Mouse (Mus musculus): ENCODE measurements around the gene Ccnj. TPM values are rescaled to one million over a fixed set of nuclear protein-coding genes. Genes with fewer than 3 reads are reported as not detected.
A peak's percentile ranks its signal among the peaks of the same experiment; 100 is the strongest.

Ccnj gene
- polyA plus RNA-seq, 1 experiment from 2014 or later, result 6.3 TPM

GRCm38 (mm10) chr19:40818764-40819163 is 12.3 kb upstream of the Ccnj start:
- CTCF ChIA-PET, result no interaction called here
- TF ChIP-seq CTCF (IDR thresholded peaks at IDR 0.05), result no peak
- ATAC-seq (no peak), DNase-seq (ENCODE audit: low read depth, low spot score) (no peak)
- peaks cover 27% of the 10 kb centered on the region for H3K27me3 ChIP-seq
- POLR2A ChIA-PET, result no interaction called here
- in situ Hi-C loops (cut with MboI; ENCODE audit: low pct_unique_long_range_greater_than_20kb), result no loop called here

- DNase-seq (ENCODE audit: low read depth, low spot score) (no peak), ATAC-seq (no peak)
- in situ Hi-C loops (cut with MboI; ENCODE audit: low pct_unique_long_range_greater_than_20kb), result no loop called here
- peaks cover 36% of the 10 kb centered on the region for H3K27me3 ChIP-seq
- ChIA-PET CTCF (interaction anchor here (0.8 to 1.4 kb wide), 2 partner anchors 9 to 11 kb away, joined by 3 to 4 read pairs; partner anchors contain the start of gene Ccnj), POLR2A (no interaction called here)
- TF ChIP-seq CTCF (IDR thresholded peaks at IDR 0.05), result no peak
These were observed 9.7 kb upstream of the Ccnj start for GRCm38 (mm10) chr19:40821306-40821825.

- DNase-seq (ENCODE audit: low read depth, low spot score) (no peak), ATAC-seq (no peak)
- in situ Hi-C loops (cut with MboI; ENCODE audit: low pct_unique_long_range_greater_than_20kb), result no loop called here
- no peak for TF ChIP-seq CTCF (IDR thresholded peaks at IDR 0.05)
- CTCF ChIA-PET, result no interaction called here
- H3K27me3 ChIP-seq, result peaks cover 43% of the 10 kb centered on the region
- POLR2A ChIA-PET, result no interaction called here
These were observed 5.4 kb upstream of the Ccnj start for GRCm38 (mm10) chr19:40825636-40826035.

DNA sequence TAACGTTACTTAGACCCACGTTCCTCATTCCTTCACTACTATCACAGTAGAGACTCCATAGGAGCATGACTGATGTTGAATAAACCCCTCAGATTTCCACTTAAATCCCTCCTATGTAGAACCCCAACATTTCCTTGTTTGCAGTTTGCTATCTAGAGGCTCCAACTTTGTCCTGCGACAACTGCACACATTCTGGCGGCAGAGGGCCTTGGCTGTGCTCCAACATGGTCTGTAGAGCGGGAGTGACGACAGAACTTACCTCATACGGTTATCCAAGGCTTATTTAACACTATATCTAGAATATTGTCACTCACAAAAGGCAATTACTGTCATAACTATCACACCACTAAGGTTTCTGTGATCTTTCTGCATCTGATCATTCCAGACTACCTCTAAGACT is 4.3 kb upstream of the Ccnj start:
- ChIA-PET CTCF (no interaction called here), POLR2A (no interaction called here)
- TF ChIP-seq CTCF (IDR thresholded peaks at IDR 0.05), result no peak
- ATAC-seq (no peak), DNase-seq (ENCODE audit: low read depth, low spot score) (no peak)
- peaks cover 41% of the 10 kb centered on the region for H3K27me3 ChIP-seq
- in situ Hi-C loops (cut with MboI; ENCODE audit: low pct_unique_long_range_greater_than_20kb), result no loop called here

GRCm38 (mm10) chr19:40830198-40830597 is 881 bp upstream of the Ccnj start:
- no peak for ATAC-seq
- no peak for TF ChIP-seq CTCF (IDR thresholded peaks at IDR 0.05)
- ChIA-PET CTCF (interaction anchor here (0.9 kb wide), 1 partner anchor 9 kb away, joined by 3 read pairs; no protein-coding TSS in a partner anchor), POLR2A (no interaction called here)
- peaks cover 25% of the 10 kb centered on the region for H3K27me3 ChIP-seq
- DNase-seq (ENCODE audit: low read depth, low spot score), result no peak
- in situ Hi-C loops (cut with MboI; ENCODE audit: low pct_unique_long_range_greater_than_20kb), result loop anchor here (10.0 kb wide), 1 partner anchor 215 kb away; the partner anchor contains the start of genes Entpd1 and Tctn3

DNA sequence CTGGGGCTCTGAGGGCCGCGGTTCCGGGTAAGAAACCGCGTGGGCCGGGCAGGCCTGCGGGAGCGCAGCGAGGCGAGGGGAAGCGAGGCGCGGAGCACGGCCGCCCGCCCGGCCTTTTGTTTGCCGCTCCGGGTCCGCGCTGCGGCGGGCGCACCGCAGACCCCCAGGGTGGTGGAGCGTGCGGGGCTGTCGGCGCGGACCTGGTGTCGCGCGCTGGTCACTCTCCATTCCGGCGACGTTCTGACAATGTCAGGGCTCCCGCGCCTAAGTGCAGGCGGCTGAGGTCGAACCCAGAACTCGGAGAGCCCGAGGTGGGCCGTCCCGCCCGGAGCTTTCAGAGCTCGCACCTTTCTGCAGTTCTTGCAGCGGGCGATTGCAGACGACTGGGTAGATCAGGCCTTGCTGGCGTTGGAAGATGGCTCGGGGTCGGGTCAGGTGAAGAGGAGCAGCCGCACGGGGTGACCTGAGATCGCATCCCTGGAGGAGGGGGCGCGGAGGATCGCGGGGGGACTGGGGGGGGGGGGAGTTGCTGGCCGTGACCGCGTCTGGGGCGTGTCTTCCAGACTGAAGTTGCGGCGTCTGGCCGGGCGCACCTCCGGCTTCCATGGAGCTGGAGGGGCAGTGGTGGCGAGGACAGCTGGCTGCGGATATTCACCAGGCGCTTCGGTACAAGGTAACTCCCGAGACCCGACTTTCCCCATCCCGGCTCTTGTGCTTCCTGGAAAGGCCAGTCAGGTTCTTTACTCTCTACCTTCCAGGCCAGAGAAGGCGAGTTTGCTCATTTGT is 530 bp downstream of the Ccnj start:
- DNase-seq (ENCODE audit: low read depth, low spot score), result no peak

DNA sequence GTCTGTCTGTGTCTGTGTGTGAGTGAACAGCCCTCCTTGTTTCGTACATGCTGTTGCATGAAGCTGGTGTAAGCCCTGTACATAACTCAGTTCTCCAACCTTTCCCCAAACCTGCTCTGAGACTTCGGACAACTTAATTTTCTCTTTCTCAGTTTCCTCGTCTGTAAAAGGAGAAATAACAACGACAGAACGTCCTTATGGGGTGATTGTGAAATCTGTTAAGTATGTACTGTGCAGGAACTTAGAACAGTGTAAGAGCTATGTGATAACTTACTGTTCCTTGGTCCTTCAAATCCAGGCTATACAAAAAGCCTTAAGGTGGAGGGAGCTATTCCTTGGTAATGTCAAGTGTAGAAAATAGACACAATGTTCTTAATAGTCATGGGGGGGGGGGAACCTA is 1.3 kb downstream of the Ccnj start:
- H3K27me3 ChIP-seq, result peaks cover 6% of the 10 kb centered on the region
- ATAC-seq (no peak), DNase-seq (ENCODE audit: low read depth, low spot score) (no peak)
- ChIA-PET CTCF (interaction anchor here (1.5 kb wide), 1 partner anchor 9 kb away, joined by 3 read pairs; no protein-coding TSS in a partner anchor), POLR2A (interaction anchor here (0.5 kb wide), 1 partner anchor 239 kb away, joined by 3 read pairs; no protein-coding TSS in a partner anchor)
- no peak for TF ChIP-seq CTCF (IDR thresholded peaks at IDR 0.05)
- in situ Hi-C loops (cut with MboI; ENCODE audit: low pct_unique_long_range_greater_than_20kb), result loop anchor here (10.0 kb wide), 1 partner anchor 218 kb away; the partner anchor contains the start of genes Entpd1 and Tctn3

More for the DNA sequence above, 530 bp downstream of the Ccnj start:
- H3K27me3 ChIP-seq, result peaks cover 11% of the 10 kb centered on the region
- POLR2A ChIA-PET, result interaction anchor here (0.5 to 0.6 kb wide), 2 partner anchors 146 to 239 kb away, joined by 3 to 4 read pairs; no protein-coding TSS in a partner anchor
- CTCF ChIA-PET, result interaction anchor here (1.5 kb wide), 1 partner anchor 9 kb away, joined by 3 read pairs; no protein-coding TSS in a partner anchor
- ATAC-seq, result peak; percentile 61
- in situ Hi-C loops (cut with MboI; ENCODE audit: low pct_unique_long_range_greater_than_20kb), result loop anchor here (10.0 kb wide), 1 partner anchor 217 kb away; the partner anchor contains the start of genes Entpd1 and Tctn3
- TF ChIP-seq CTCF (IDR thresholded peaks at IDR 0.05), result no peak

DNA sequence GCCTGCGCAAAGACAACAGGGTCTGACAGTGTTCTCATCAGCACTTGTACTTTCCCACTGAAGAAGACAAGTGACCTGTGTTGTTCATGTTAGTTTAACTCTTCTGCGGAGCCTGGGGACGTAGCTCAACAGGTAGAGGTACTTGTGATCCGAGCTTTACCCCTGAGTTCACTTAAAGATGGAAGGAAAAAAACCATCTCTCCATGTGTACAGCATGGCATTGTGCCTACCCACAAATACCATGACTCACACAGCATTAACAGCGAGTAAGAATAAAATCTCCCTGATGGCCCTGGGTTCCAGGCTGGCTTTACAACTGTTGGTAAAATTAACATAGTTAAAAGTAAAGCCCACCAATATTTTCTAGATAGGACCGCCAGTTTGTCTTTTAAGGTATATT is 3.4 kb downstream of the Ccnj start:
- ChIA-PET CTCF (no interaction called here), POLR2A (no interaction called here)
- ATAC-seq (no peak), DNase-seq (ENCODE audit: low read depth, low spot score) (no peak)
- H3K27me3 ChIP-seq, result no peaks in the 10 kb centered on the region
- TF ChIP-seq CTCF (IDR thresholded peaks at IDR 0.05), result no peak
- in situ Hi-C loops (cut with MboI; ENCODE audit: low pct_unique_long_range_greater_than_20kb), result loop anchor here (10.0 kb wide), 1 partner anchor 220 kb away; the partner anchor contains the start of genes Entpd1 and Tctn3

DNA sequence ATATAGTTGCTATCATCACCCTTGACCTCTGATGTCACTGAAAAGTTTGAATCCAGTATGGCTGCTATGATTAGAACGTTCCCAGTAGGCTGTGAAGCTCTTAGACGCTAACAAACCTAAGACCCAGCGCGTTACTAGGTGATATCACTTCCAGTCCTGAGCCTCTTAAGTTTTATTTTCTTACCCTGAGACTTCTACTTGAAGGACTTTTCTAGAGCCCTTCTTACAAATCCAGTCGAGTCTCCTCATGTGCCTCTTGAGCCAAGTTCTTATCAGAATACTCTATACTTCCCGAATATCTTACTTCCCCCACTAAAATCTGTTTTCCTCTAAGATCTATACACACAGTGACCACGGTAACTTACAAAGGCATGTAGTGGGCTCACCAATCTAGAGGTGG is 7.1 kb downstream of the Ccnj start:
- no peak for TF ChIP-seq CTCF (IDR thresholded peaks at IDR 0.05)
- ChIA-PET CTCF (no interaction called here), POLR2A (no interaction called here)
- in situ Hi-C loops (cut with MboI; ENCODE audit: low pct_unique_long_range_greater_than_20kb), result loop anchor here (10.0 kb wide), 1 partner anchor 223 kb away; the partner anchor contains the start of genes Entpd1 and Tctn3
- H3K27me3 ChIP-seq, result no peaks in the 10 kb centered on the region
- DNase-seq (ENCODE audit: low read depth, low spot score) (no peak), ATAC-seq (no peak)

DNA sequence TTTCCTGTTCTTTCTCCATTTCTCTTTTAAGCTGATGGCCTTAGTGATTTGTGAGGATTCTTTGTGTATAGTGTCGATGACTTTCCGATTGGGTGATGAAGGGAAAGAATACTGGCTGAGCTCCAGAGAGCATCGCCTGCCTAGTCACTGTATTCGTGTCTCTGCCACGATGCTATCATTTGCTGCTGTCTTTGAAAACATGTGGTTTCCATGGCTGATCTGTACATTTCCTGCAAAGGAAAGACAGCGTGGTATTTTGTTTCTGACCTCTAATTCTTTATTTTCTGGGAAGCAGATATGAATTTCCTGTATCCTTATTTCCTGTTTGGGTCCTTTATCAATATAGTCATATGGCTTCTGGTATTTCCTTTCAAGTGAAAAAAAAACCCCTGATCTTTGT is 9.2 kb downstream of the Ccnj start:
- no peaks in the 10 kb centered on the region for H3K27me3 ChIP-seq
- CTCF ChIA-PET, result interaction anchor here (2.4 kb wide), 1 partner anchor 9 kb away, joined by 7 read pairs; no protein-coding TSS in a partner anchor
- no peak for ATAC-seq
- no peak for TF ChIP-seq CTCF (IDR thresholded peaks at IDR 0.05)
- no peak for DNase-seq (ENCODE audit: low read depth, low spot score)
- in situ Hi-C loops (cut with MboI; ENCODE audit: low pct_unique_long_range_greater_than_20kb), result no loop called here
- POLR2A ChIA-PET, result no interaction called here

GRCm38 (mm10) chr19:40841083-40841482 is 10.0 kb downstream of the Ccnj start:
- ATAC-seq (no peak), DNase-seq (ENCODE audit: low read depth, low spot score) (no peak)
- no peak for TF ChIP-seq CTCF (IDR thresholded peaks at IDR 0.05)
- in situ Hi-C loops (cut with MboI; ENCODE audit: low pct_unique_long_range_greater_than_20kb), result no loop called here
- ChIA-PET POLR2A (no interaction called here), CTCF (interaction anchor here (0.9 to 2.4 kb wide), 4 partner anchors 8 to 184 kb away, joined by 3 to 7 read pairs (median 4); no protein-coding TSS in a partner anchor)
- no peaks in the 10 kb centered on the region for H3K27me3 ChIP-seq

All from Patski (cell line).